Mouse (Mus musculus): ENCODE data around the gene 2310022A10Rik.
"Not testable (repeated sequence)": the region's sequence is repeated elsewhere in the genome, so short reads cannot be mapped to it uniquely, and the experiment has no call there.

The 2310022A10Rik gene

GRCm38 (mm10) chr7:27621028-27621427 lies 68.0 kb downstream of the 2310022A10Rik start:
- no peak for DNase-seq

GRCm38 (mm10) chr7:27622234-27622633 lies 69.2 kb downstream of the 2310022A10Rik start:
- no peak for DNase-seq

- DNase-seq = no peak
Measured at GRCm38 (mm10) chr7:27624967-27625366, 71.9 kb downstream of the 2310022A10Rik start.

GRCm38 (mm10) chr7:27627707-27628106 lies 74.7 kb downstream of the 2310022A10Rik start:
- DNase-seq = no peak

GRCm38 (mm10) chr7:27628190-27628589 lies 75.2 kb downstream of the 2310022A10Rik start:
- DNase-seq = no peak

- DNase-seq = not testable (repeated sequence)
Measured at GRCm38 (mm10) chr7:27628816-27629215, 75.8 kb downstream of the 2310022A10Rik start.

GRCm38 (mm10) chr7:27631439-27631838 lies 78.4 kb downstream of the 2310022A10Rik start:
- DNase-seq = no peak
